Mouse (Mus musculus) cerebellum, adult 2 months (tissue): ENCODE results near the gene Rpap3. TPM values are rescaled to one million over a fixed set of nuclear protein-coding genes. Genes with fewer than 3 reads are reported as not detected.
A peak's percentile ranks its signal among the peaks of the same experiment; 100 is the strongest.
"Not testable (repeated sequence)": the region's sequence is repeated elsewhere in the genome, so short reads cannot be mapped to it uniquely, and the experiment has no call there.

ENCODE experiments used
- DNase-seq, 2 experiments: peaks; one replicate each; pipeline ENCODE4 v3.0.0; 2021
- H3K27ac ChIP-seq: fragments of 200-500 bp; 2 replicates; pipeline ENCODE4 v1.5.1; 2012; ENCODE audit warnings: low read length, control low read depth, inconsistent platforms; ENCODE audit not compliant: insufficient read depth
- H3K27me3 ChIP-seq: fragments of 200-500 bp; 2 replicates; pipeline ENCODE4 v1.6.1; 2012; ENCODE audit warnings: inconsistent platforms, mild to moderate bottlenecking, low read length, moderate library complexity; ENCODE audit not compliant: control insufficient read depth, insufficient read depth
- H3K4me1 ChIP-seq: fragments of 200-500 bp; 2 replicates; pipeline ENCODE4 v1.6.1; 2011; ENCODE audit warnings: low read length; ENCODE audit not compliant: control insufficient read depth, insufficient read depth
- H3K4me3 ChIP-seq: fragments of 200-500 bp; replicated peaks from 2 replicates; pipeline ENCODE3; 2011; ENCODE audit warnings: mild to moderate bottlenecking, low read depth, low read length, control low read depth; ENCODE audit not compliant: insufficient read depth
- CTCF ChIP-seq: fragments of 200-500 bp; IDR thresholded peaks from 2 replicates; pipeline ENCODE4 v1.5.1; 2011; ENCODE audit warnings: low read depth, mild to moderate bottlenecking, control low read depth, low read length, moderate library complexity, borderline replicate concordance; ENCODE audit not compliant: insufficient read depth
- POLR2A ChIP-seq: fragments of 200-500 bp; IDR thresholded peaks from 2 replicates; pipeline ENCODE4 v1.6.1; 2011; ENCODE audit warnings: low read length, control low read depth, borderline replicate concordance; ENCODE audit not compliant: insufficient read depth
- WGBS: fragments of 180-500 bp; shearing (Covaris S2); methylation state at CpG from one replicate; pipeline ENCODE4 v1.1.7; 2018; 5-methylcytosine and 5-hydroxymethylcytosine counted together
- polyA plus RNA-seq: library from polyadenylated mRNA; depleted of rRNA; stranded (reverse); fragments of >200 nt; gene quantifications from 2 replicates; pipeline ENCODE4 v1.2.3, GENCODE M21; 2012

The Rpap3 gene
- polyA plus RNA-seq, 1 experiment = 26.0 TPM

DNA sequence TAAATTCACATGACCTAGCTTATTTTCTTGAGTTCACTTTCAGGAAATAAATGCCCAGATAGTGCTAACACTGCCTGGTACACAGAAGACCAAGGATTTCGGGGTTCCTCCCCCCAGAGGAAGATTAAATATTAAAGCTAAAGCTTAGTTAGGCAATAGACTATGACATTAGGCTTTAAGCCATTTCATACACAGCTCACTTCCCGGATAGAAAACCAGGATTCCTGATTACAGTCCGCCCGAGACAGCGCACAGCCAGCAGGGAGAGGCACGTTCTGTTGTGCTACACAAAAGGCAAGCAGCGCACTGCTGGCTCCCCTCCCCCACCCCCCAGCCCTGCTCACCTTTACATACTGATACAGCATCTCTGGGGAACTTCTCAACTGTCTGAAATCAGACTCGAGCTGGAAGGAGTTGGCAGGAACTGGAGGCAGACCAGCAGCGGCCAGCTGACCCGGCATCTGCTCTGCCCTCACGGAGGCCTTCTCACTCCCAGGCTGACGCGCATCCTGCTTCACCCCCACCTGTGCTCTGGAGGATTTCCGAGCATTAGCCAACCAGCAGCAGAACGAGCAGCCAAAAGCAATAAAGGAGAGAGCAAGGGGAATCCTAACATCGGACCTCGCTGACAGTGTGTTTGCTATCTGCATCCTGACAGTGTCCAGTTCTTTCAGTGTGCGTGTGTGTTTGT, 25.5 kb downstream of the Rpap3 start:
- Histone ChIP-seq H3K27me3 (no peaks in the 10 kb centered on the region), H3K4me1 (no peaks in the 10 kb centered on the region), H3K4me3 (no peak overlapping the region), H3K27ac (no peak overlapping the region)
- no peak for TF ChIP-seq CTCF
- TF ChIP-seq POLR2A = no peak
- WGBS = 43% methylated on average over 18 of the region's 18 CpGs
- DNase-seq = no peak

DNA sequence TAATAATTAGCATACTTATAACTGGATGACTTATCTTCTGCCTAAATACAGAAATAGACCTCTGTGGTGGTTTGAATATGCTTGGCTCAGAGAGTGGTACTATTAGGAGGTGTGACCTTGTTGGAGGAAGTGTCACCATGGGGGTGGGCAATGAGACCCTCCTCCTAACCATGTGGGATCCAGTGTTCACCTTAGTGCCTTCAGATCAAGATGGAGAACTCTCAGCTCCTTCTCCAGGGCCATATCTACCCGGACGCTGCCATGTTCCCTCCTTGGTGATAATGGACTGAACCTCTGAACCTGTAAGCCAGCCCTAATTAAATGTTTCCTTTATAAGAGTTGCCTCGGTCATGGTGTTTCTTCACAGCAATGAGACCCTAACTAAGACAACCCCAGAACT, 28.3 kb downstream of the Rpap3 start:
- Histone ChIP-seq H3K4me1 (peaks cover 10% of the 10 kb centered on the region), H3K27me3 (no peaks in the 10 kb centered on the region), H3K27ac (no peak overlapping the region), H3K4me3 (no peak overlapping the region)
- DNase-seq = no peak
- TF ChIP-seq POLR2A (no peak), CTCF (no peak)
- 91% methylated on average over 3 of the region's 3 CpGs for WGBS

DNA sequence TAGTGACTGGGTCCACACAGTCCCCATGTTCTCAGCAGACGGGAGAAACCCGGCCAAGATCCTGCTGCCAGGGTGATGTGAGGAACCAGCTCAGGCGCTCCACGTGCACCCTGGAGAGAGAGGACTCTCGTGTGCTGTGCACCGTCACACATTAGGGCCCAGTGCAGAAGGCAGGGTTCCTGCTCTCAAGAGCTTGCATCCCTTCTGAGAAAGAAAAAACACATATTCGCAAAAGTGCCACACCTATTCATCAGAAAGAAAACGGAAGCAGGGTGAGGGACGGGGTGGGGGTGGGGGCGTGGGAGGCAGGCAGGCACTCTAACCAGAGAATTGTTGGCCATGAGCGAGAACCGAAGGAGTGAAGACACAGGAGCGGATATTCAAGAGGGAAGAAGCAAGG, 29.7 kb downstream of the Rpap3 start:
- H3K4me1 ChIP-seq = peaks cover 17% of the 10 kb centered on the region
- no peaks in the 10 kb centered on the region for H3K27me3 ChIP-seq
- no peak overlapping the region for H3K4me3 ChIP-seq
- WGBS = 86% methylated on average over 13 of the region's 13 CpGs
- DNase-seq = no peak
- H3K27ac ChIP-seq = no peak overlapping the region
- TF ChIP-seq POLR2A = no peak
- no peak for TF ChIP-seq CTCF

DNA sequence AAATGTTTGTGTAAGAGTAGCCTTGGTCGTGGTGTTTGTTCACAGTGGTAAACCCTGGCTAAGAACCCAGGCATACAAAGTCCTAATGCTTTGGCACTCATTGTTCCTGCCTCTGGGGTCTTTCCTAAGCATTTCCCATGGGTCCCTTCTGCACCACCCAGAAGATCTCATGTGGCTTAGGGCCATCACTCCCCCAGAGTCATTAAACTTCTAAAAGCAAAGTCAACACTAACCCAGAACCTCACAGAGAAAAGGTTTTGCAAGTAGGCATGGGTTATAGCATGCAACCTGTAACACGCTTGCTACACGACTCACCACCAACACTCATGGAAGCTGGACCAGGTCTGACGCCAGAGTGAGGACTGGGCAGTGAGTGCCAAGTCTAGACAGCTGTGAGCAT, 31.2 kb downstream of the Rpap3 start:
- Histone ChIP-seq H3K27ac (no peak overlapping the region), H3K4me1 (peaks cover 17% of the 10 kb centered on the region), H3K4me3 (no peak overlapping the region), H3K27me3 (no peaks in the 10 kb centered on the region)
- WGBS = 88% methylated on average over 4 of the region's 4 CpGs
- TF ChIP-seq POLR2A (no peak), CTCF (no peak)
- DNase-seq = no peak

DNA sequence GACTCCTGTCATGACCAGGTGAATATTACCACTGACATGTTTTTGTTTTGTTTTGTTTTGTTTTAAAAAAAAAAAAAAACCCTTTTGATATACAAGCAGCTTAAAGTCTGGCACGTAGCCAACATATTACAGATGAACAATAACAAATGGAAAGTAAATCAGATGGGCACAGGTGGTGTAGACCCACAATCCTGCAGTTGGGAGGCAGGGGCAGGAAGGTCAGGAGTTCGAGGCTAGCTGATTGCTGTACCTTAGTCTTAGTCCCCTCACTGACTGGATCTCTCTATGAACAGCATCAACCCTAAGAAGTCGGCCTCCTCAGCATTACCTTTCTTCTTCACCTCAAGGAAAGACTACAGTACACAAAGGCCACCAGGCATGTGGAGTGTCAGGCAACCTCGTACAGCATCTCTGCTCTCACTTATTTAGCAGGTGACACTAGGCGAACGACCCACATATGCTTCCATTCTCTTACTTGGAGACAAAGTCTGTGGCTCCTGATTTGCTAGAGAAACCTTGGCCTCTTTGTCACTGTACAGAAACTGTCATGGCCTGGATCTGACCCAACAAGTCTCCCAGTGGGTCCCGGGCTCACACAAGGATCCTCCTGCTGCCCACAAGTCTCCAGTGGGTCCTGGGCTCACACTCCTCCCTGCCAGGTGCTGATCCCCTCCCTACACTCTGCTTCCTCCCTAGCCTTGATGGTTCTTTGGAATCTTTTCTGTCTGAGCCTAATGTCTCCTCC, 32.2 kb downstream of the Rpap3 start:
- no peak overlapping the region for H3K4me3 ChIP-seq
- TF ChIP-seq CTCF (no peak), POLR2A (no peak)
- DNase-seq = no peak
- H3K4me1 ChIP-seq = peaks cover 17% of the 10 kb centered on the region
- WGBS = 60% methylated on average over 7 of the region's 7 CpGs
- no peak overlapping the region for H3K27ac ChIP-seq
- no peaks in the 10 kb centered on the region for H3K27me3 ChIP-seq

DNA sequence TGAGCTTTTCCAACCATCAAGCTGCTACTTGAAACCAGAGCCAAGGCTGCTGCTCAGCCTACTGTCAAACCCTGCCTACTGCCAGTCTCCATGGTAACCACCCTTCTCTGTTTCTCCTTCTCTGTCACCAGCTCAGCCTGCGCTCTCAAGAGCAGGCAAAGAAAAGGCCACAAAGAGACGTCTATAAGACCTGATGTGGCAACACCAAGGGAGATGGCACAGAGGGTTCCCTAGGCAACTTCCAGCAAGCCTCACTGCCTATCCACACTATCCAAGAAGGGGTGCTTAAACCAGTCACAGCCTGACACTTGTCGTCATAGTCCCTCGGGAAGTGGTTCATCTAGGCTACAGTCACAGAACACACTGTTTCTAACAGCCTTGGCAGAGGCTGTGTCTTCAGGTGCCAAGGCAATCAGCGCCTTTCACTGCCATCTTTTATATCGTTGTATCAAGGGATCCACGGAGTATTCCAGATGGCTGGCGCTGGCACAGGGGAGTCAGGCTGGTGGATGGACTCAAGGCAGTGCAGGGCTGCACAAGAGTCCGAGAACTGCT, 33.3 kb downstream of the Rpap3 start:
- no peaks in the 10 kb centered on the region for H3K27me3 ChIP-seq
- WGBS = 6% methylated on average over 9 of the region's 9 CpGs
- 0 out of 2 replicates have a peak overlapping the region, but pooled peaks have one; percentile 12 for H3K27ac ChIP-seq
- peaks cover 17% of the 10 kb centered on the region for H3K4me1 ChIP-seq
- TF ChIP-seq CTCF = no peak
- TF ChIP-seq POLR2A = no peak
- H3K4me3 ChIP-seq = no peak overlapping the region
- peak; percentile 70 to 82 for DNase-seq

DNA sequence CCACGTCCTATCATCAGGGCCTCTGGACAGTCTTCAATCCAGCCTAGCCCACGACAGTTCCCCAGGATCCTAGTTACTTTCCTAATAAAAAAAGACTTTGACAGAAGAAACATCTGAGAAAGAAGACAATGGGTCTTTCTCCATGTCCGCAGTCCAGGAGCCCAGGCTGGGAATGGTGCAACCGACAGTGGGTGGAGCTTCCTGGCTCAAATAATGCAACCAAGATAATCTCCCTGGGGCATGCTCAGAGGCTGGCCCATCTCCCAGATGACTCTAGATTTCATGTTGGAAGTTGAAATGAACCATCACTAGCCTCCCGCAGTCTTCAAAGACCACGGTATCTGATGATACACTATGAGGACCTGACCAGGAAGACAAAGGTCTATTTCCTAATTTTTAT, 35.1 kb downstream of the Rpap3 start:
- Histone ChIP-seq H3K27ac (no peak overlapping the region), H3K4me1 (peaks cover 17% of the 10 kb centered on the region), H3K4me3 (no peak overlapping the region), H3K27me3 (no peaks in the 10 kb centered on the region)
- DNase-seq = no peak
- 69% methylated on average over 6 of the region's 6 CpGs for WGBS
- TF ChIP-seq CTCF (no peak), POLR2A (no peak)

DNA sequence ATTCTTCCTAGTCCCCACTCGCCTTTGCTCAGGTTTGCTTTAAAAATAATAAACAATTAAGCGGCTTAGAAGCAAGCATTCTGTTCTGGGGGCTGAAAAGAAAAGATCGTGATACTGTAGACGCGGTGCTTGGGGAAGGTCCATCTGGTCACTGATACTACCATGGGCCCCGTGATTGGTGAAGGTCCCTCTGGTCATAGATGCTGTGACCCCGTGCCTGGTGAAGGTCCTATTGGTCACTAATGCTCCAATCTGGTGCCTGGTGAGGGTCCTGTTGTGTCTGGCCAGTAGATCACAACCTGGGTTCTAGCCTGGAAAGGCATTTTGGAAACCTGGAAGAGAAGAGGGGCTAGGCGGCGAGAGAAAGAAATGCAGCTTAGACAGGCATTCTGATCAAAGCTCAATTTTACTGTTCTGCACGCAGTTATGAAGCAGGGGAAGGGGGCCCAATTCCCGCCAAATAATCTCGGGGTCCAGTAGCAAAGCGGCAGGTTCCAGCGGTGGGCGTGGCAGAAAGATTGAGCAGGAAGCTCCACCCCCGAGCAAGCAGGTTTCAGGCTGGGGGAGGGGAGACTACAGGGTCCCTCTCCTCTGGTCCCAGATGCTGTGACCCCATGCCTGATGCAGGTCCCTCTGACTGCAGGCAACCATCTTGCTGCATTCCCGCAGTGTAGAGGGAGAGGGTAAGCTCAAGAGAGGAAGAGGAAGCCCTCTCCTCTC, 37.3 kb downstream of the Rpap3 start:
- WGBS = 83% methylated on average over 16 of the region's 17 CpGs
- H3K4me1 ChIP-seq = peaks cover 15% of the 10 kb centered on the region
- H3K4me3 ChIP-seq, DNase-seq, H3K27ac ChIP-seq, H3K27me3 ChIP-seq: not testable (repeated sequence)
